Mouse (Mus musculus): ENCODE data around the gene A630089N07Rik. TPM values are rescaled to one million over a fixed set of nuclear protein-coding genes. Genes with fewer than 3 reads are reported as not detected.

A630089N07Rik gene
- total RNA-seq, 2 experiments from 2014 or later, result 13.1 to 17.0 TPM

- ATAC-seq (replicated peaks; ENCODE audit: low FRiP score, poor library complexity, severe bottlenecking), result no peak
Measured at GRCm38 (mm10) chr16:97963956-97964540, 118.2 kb downstream of the A630089N07Rik start.

GRCm38 (mm10) chr16:97962151-97962948 is 119.9 kb downstream of the A630089N07Rik start, which contains the start of the genes C2cd2 and Zbtb21:
C2cd2 (minus strand) TSS chr16:97962598.
Zbtb21 (minus strand) TSS chr16:97962622.
- peak; percentile 90 for ATAC-seq (replicated peaks; ENCODE audit: low FRiP score, poor library complexity, severe bottlenecking)

GRCm38 (mm10) chr16:97961381-97962150 is 120.7 kb downstream of the A630089N07Rik start:
- 0 out of 2 replicates have a peak, but pooled peaks have one; percentile 7 for ATAC-seq (replicated peaks; ENCODE audit: low FRiP score, poor library complexity, severe bottlenecking)

- no peak for ATAC-seq (replicated peaks; ENCODE audit: low FRiP score, poor library complexity, severe bottlenecking)
Measured at GRCm38 (mm10) chr16:97960348-97960747, 121.9 kb downstream of the A630089N07Rik start.

- ATAC-seq (replicated peaks; ENCODE audit: low FRiP score, poor library complexity, severe bottlenecking), result no peak
Measured at GRCm38 (mm10) chr16:97958401-97958973, 123.8 kb downstream of the A630089N07Rik start.

GRCm38 (mm10) chr16:97957626-97958025 is 124.6 kb downstream of the A630089N07Rik start:
- no peak for ATAC-seq (replicated peaks; ENCODE audit: low FRiP score, poor library complexity, severe bottlenecking)

GRCm38 (mm10) chr16:97956011-97956410 is 126.2 kb downstream of the A630089N07Rik start:
- no peak for ATAC-seq (replicated peaks; ENCODE audit: low FRiP score, poor library complexity, severe bottlenecking)

GRCm38 (mm10) chr16:97953300-97953699 is 128.9 kb downstream of the A630089N07Rik start:
- ATAC-seq (replicated peaks; ENCODE audit: low FRiP score, poor library complexity, severe bottlenecking), result no peak

- ATAC-seq (replicated peaks; ENCODE audit: low FRiP score, poor library complexity, severe bottlenecking), result peak; percentile 46; the same call in 1 of the 2 replicates
Measured at GRCm38 (mm10) chr16:97952801-97953200, 129.4 kb downstream of the A630089N07Rik start.

- ATAC-seq (replicated peaks; ENCODE audit: low FRiP score, poor library complexity, severe bottlenecking), result no peak
Measured at GRCm38 (mm10) chr16:97952371-97952770, 129.9 kb downstream of the A630089N07Rik start.

Other genes with a start within 250 kb of the A630089N07Rik start
- 5.0 and 16.5 TPM in 2 replicates for gene Prdm15, start 230.6 kb downstream of the A630089N07Rik start, total RNA-seq (2015; ENCODE audit: low replicate concordance)
- 2.3 and 3.6 TPM in 2 replicates for gene Prdm15, start 230.6 kb downstream of the A630089N07Rik start, total RNA-seq (2017; ENCODE audit: low replicate concordance)
- 2.7 and 9.4 TPM in 2 replicates for gene C2cd2, start 119.9 kb downstream of the A630089N07Rik start, total RNA-seq (2015; ENCODE audit: low replicate concordance)
- gene C2cd2, start 119.9 kb downstream of the A630089N07Rik start, total RNA-seq (2017; ENCODE audit: low replicate concordance), result 4.3 and 10.1 TPM in 2 replicates
- gene Zbtb21, start 119.8 kb downstream of the A630089N07Rik start, total RNA-seq (2015; ENCODE audit: low replicate concordance), result 0.96 and 11.3 TPM in 2 replicates
- 1.0 and 7.5 TPM in 2 replicates for gene Zbtb21, start 119.8 kb downstream of the A630089N07Rik start, total RNA-seq (2017; ENCODE audit: low replicate concordance)
- 7.5 and 8.5 TPM in 2 replicates for gene B230307C23Rik, start 85.1 kb downstream of the A630089N07Rik start, total RNA-seq (2015; ENCODE audit: low replicate concordance)
- gene B230307C23Rik, start 85.1 kb downstream of the A630089N07Rik start, total RNA-seq (2017; ENCODE audit: low replicate concordance), result 6.4 and 16.6 TPM in 2 replicates